Mouse (Mus musculus): ENCODE measurements at regions not wholly inside any gene's neighbourhood (a gene's known extent, or its start where the extent isn't known, plus 50 kb on each side); places are given as distances from the start of the nearest gene placed in this dataset.

DNA sequence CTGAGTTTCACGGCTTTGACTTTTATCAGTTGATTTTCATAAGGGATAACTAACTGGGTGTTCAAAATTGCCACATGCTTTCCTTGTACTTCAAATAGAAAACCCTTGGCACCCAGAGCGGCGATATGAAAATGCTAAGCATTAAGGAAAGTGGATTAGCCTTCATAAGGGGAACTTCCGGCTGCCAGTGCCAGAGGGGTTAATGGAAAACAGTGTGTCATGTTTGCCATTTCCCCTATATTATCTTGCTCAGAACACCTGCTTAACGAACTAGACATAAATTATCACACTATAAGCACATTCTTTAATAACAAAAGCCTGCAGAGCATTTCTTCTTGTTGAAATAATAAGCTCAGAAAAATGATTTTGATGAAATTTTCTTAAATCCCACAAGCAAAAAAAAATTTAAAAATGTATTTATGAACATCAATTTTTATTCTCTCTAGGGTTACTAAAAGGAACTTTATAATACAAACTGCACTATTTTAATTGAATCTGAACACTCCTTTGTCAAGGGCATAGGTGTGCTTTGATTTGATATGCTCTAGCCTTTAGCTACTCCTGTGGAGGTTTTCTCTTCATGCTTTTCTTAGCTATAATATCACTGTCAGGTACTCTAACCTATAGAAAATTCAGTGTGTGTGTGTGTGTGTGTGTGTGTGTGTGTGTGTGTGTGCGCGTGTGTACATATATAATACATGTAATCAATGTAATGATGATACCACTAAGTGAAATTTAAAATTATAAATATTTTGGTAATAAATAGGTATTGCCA is 699.7 kb upstream of the Gm38303 start:
- Histone ChIP-seq H3K27me3 (ENCODE audit: control insufficient read depth in 1 of 2, insufficient read depth in 2 of 2, low read length in 2 of 2) (no peaks in the 10 kb centered on the region), H3K4me1 (ENCODE audit: control insufficient read depth in 1 of 2, insufficient read depth in 2 of 2, low read length in 2 of 2) (no peaks in the 10 kb centered on the region), H3K36me3 (ENCODE audit: control insufficient read depth in 1 of 2, insufficient read depth in 2 of 2, low read length in 2 of 2) (no peaks in the 10 kb centered on the region), H3K9ac (ENCODE audit: control insufficient read depth, low read depth, low read length, poor library complexity, severe bottlenecking) (no peak overlapping the region), H3K27ac (ENCODE audit: control insufficient read depth, low read depth, low read length) (no peak overlapping the region), H3K79me2 (ENCODE audit: control insufficient read depth, insufficient read depth, low read length, poor library complexity) (no peaks in the 10 kb centered on the region), H3K9me3 (replicated peaks; ENCODE audit: insufficient read depth, low read length) (no peaks in the 10 kb centered on the region), H3K4me3 (ENCODE audit: control insufficient read depth in 1 of 2, insufficient read depth in 1 of 2, low read depth in 2 of 2, low read length in 2 of 2) (no peak overlapping the region)
- no peak for TF ChIP-seq ZNF384 (IDR thresholded peaks at IDR 0.05; ENCODE audit: low read depth, low read length)
- no peak for TF ChIP-seq MXI1 (IDR thresholded peaks at IDR 0.05; ENCODE audit: low read depth, low read length)
- TF ChIP-seq ZC3H11A (IDR thresholded peaks at IDR 0.05; ENCODE audit: low read depth, low read length), result no peak
- peak in 1 of 2 experiments; percentile 50; a peak in 2 of 4 replicates for TF ChIP-seq EP300 (IDR thresholded peaks at IDR 0.05; ENCODE audit: low read depth in 1 of 2, low read length in 2 of 2)
- no peak for TF ChIP-seq ZKSCAN1 (IDR thresholded peaks at IDR 0.05; ENCODE audit: low read depth, low read length)
- TF ChIP-seq RCOR1 (IDR thresholded peaks at IDR 0.05; ENCODE audit: low read depth, low read length), result no peak
- no peak for TF ChIP-seq USF2 (IDR thresholded peaks at IDR 0.05; ENCODE audit: borderline replicate concordance in 1 of 2, insufficient read depth in 1 of 2, low read depth in 1 of 2, low read length in 2 of 2)
- DNase-seq (ENCODE audit: low read depth, low spot score), result peak; percentile 7

DNA sequence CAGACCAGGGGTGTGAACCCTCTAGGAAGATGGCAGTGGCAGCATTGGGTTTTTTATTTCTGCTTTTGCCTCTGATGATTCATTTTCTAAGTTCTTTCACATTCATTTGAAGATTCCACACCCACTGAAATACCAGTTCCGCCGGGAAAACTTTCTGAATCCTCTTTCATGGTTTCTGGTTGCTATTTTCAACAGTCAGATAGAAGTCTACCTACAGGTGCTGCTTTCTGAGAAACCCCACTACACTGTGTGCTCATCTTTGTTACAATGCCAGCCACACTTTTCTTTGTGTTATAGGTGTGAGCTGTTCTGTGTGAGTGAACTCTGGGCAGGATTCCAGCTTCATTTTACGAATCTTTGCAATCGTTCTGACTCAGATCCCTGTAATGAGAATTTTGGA is 694.5 kb upstream of the Gm38303 start:
- TF ChIP-seq GATA1 (IDR thresholded peaks at IDR 0.05; ENCODE audit: low read depth, low read length), result no peak
- no peak for TF ChIP-seq GABPA (IDR thresholded peaks at IDR 0.05; ENCODE audit: low read depth, low read length)
- TF ChIP-seq POLR2AphosphoS2 (IDR thresholded peaks at IDR 0.05; ENCODE audit: low read length), result no peak
- no peak for TF ChIP-seq ZC3H11A (IDR thresholded peaks at IDR 0.05; ENCODE audit: low read depth, low read length)
- TF ChIP-seq ELF1 (IDR thresholded peaks at IDR 0.05; ENCODE audit: low read depth, low read length), result no peak
- TF ChIP-seq POLR2AphosphoS5 (IDR thresholded peaks at IDR 0.05; ENCODE audit: borderline replicate concordance, low read depth, low read length), result no peak
- no peak for TF ChIP-seq BHLHE40 (IDR thresholded peaks at IDR 0.05; ENCODE audit: borderline replicate concordance, low read depth, low read length)
- no peak for TF ChIP-seq CHD2 (IDR thresholded peaks at IDR 0.05; ENCODE audit: low read length)
- no peak for TF ChIP-seq E2F4 (IDR thresholded peaks at IDR 0.05; ENCODE audit: borderline replicate concordance, low read depth, low read length)
- no peak for TF ChIP-seq POLR2A (IDR thresholded peaks at IDR 0.05; ENCODE audit: control insufficient read depth in 1 of 2, insufficient read depth in 1 of 2, low read depth in 1 of 2, low read length in 2 of 2, poor library complexity in 1 of 2)
- no peak for TF ChIP-seq UBTF (IDR thresholded peaks at IDR 0.05; ENCODE audit: borderline replicate concordance, insufficient read depth, low read depth, low read length)
- TF ChIP-seq JUND (IDR thresholded peaks at IDR 0.05; ENCODE audit: low read depth, low read length), result no peak
- no peak for TF ChIP-seq NRF1 (IDR thresholded peaks at IDR 0.05; ENCODE audit: insufficient read depth, low read depth, low read length, poor library complexity, severe bottlenecking)
- no peak for TF ChIP-seq MAFK (IDR thresholded peaks at IDR 0.05; ENCODE audit: borderline replicate concordance, low read depth, low read length)
- TF ChIP-seq MAZ (IDR thresholded peaks at IDR 0.05; ENCODE audit: low read depth, low read length), result no peak
- no peak for TF ChIP-seq SIN3A (IDR thresholded peaks at IDR 0.05; ENCODE audit: low read length)
- no peak for TF ChIP-seq ZNF384 (IDR thresholded peaks at IDR 0.05; ENCODE audit: low read depth, low read length)
- TF ChIP-seq TCF12 (IDR thresholded peaks at IDR 0.05; ENCODE audit: low read depth, low read length), result no peak
- no peak for TF ChIP-seq USF2 (IDR thresholded peaks at IDR 0.05; ENCODE audit: borderline replicate concordance in 1 of 2, insufficient read depth in 1 of 2, low read depth in 1 of 2, low read length in 2 of 2)
- Histone ChIP-seq H3K9me3 (replicated peaks; ENCODE audit: insufficient read depth, low read length) (no peaks in the 10 kb centered on the region), H3K4me3 (ENCODE audit: control insufficient read depth in 1 of 2, insufficient read depth in 1 of 2, low read depth in 2 of 2, low read length in 2 of 2) (no peak overlapping the region), H3K79me2 (ENCODE audit: control insufficient read depth, insufficient read depth, low read length, poor library complexity) (no peaks in the 10 kb centered on the region), H3K9ac (ENCODE audit: control insufficient read depth, low read depth, low read length, poor library complexity, severe bottlenecking) (no peak overlapping the region), H3K36me3 (ENCODE audit: control insufficient read depth in 1 of 2, insufficient read depth in 2 of 2, low read length in 2 of 2) (no peaks in the 10 kb centered on the region), H3K27me3 (ENCODE audit: control insufficient read depth in 1 of 2, insufficient read depth in 2 of 2, low read length in 2 of 2) (no peaks in the 10 kb centered on the region), H3K4me1 (ENCODE audit: control insufficient read depth in 1 of 2, insufficient read depth in 2 of 2, low read length in 2 of 2) (no peaks in the 10 kb centered on the region), H3K27ac (ENCODE audit: control insufficient read depth, low read depth, low read length) (no peak overlapping the region)
- no peak for DNase-seq (ENCODE audit: low read depth, low spot score)

All from MEL (cell line).